Mouse (Mus musculus): ENCODE results near the gene Clic1.

GRCm38 (mm10) chr17:35058316-35058715 is 8.6 kb downstream of the Clic1 start:
- no peak for TF ChIP-seq CTCF (IDR thresholded peaks at IDR 0.05; ENCODE audit: low read depth, low read length)
- TF ChIP-seq EP300 (IDR thresholded peaks at IDR 0.05; ENCODE audit: insufficient read depth, low read depth, low read length), result no peak

Measured in ES-Bruce4 (cell line).